Mouse (Mus musculus) hindbrain, embryonic 10.5 days (tissue): ENCODE measurements around the gene Kl. TPM values are rescaled to one million over a fixed set of nuclear protein-coding genes. Genes with fewer than 3 reads are reported as not detected.

ENCODE experiments used
- DNase-seq: peaks from one replicate; pipeline ENCODE4 v3.0.0-alpha.2; 2017; ENCODE audit warnings: low spot score
- H3K27ac ChIP-seq: fragments of 300-500 bp; sonication (generic); 2 replicates; pipeline ENCODE4 v1.5.1; 2016; ENCODE audit warnings: mild to moderate bottlenecking, moderate library complexity
- H3K27me3 ChIP-seq: fragments of 300-500 bp; sonication (generic); 2 replicates; pipeline ENCODE4 v1.6.1; 2016; ENCODE audit warnings: mild to moderate bottlenecking; ENCODE audit not compliant: poor library complexity, insufficient read depth, severe bottlenecking
- H3K36me3 ChIP-seq: fragments of 300-500 bp; sonication (generic); 2 replicates; pipeline ENCODE4 v1.6.1; 2016; ENCODE audit warnings: mild to moderate bottlenecking, moderate library complexity
- H3K4me1 ChIP-seq: fragments of 300-500 bp; sonication (generic); replicated peaks from 2 replicates; pipeline ENCODE4 v1.6.1; 2016; ENCODE audit warnings: mild to moderate bottlenecking
- H3K4me3 ChIP-seq: fragments of 300-500 bp; sonication (generic); 2 replicates; pipeline ENCODE4 v1.5.1; 2016; ENCODE audit warnings: mild to moderate bottlenecking, moderate library complexity
- H3K9me3 ChIP-seq: fragments of 300-500 bp; sonication (generic); 2 replicates; pipeline ENCODE4 v1.6.1; 2016; ENCODE audit warnings: mild to moderate bottlenecking, moderate library complexity
- WGBS: fragments of 180-500 bp; shearing (Covaris S2); methylation state at CpG from one replicate; pipeline ENCODE4 v1.1.7; 2016; 5-methylcytosine and 5-hydroxymethylcytosine counted together
- polyA plus RNA-seq: library from polyadenylated mRNA; unstranded; fragments of >200 nt; fragmentation: Nextera tagmentation; extraction: Ambion mirVana; gene quantifications from 2 replicates; pipeline ENCODE4 v1.2.1, GENCODE M21; 2016

Gene Kl
- polyA plus RNA-seq, 1 experiment from 2014 or later: not detected

DNA sequence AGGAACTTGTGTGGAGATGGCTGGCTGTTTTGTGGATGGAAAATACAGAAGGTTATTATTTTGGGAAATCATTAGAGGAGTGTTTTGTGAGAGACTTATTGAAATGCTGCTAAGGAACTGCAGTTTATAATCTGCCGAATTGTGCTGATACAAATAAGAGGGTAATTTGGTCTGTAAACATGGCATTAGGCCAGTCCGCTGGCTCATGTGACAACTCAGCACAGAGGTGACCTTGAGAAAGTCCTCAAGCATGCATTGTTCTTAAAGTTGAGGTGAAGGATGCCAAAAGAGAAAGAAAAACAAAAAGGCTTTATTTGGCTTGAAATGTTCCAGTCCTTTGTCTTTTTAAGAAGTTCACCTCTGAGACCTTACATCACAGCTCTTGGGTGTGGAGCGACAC, 21.8 kb downstream of the Kl start:
- Histone ChIP-seq H3K4me1 (peaks cover 10% of the 10 kb centered on the region), H3K4me3 (no peak overlapping the region), H3K27me3 (no peaks in the 10 kb centered on the region), H3K9me3 (no peaks in the 10 kb centered on the region), H3K27ac (no peak overlapping the region), H3K36me3 (no peaks in the 10 kb centered on the region)
- no peak for DNase-seq
- 93% methylated on average over 3 of the region's 3 CpGs for WGBS

DNA sequence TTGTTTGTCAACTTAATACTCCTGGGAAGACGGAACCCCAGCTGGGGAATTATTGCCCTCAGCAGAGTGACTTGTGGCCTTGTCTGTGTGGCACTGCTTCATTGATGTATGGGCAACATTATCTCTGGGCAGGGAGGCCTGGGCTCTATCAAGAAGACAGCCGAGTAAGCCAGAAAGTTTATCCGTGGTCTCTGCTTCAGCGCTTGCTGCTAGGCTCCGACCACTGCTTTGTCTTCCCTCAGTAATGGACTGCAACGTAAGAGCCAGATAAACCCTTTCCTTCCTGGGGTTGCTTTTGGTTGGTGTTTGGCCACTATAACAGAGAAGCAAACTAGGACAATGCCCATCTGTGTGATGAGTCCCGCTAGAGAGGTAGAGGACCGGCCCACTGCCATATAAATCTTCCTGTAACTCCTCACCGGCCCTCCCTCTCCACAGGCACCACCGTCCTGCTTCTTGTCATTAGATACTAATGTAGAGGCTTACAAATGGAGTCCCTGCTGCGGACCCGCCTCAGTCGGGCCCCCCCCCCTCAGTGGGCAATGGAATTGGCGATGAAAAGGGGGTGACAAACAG, 25.1 kb downstream of the Kl start:
- WGBS: 85% methylated on average over 14 of the region's 14 CpGs
- no peak overlapping the region for H3K27ac ChIP-seq
- H3K9me3 ChIP-seq: 0 out of 2 replicates have a peak, but pooled peaks cover 4% of the 10 kb centered on the region
- H3K36me3 ChIP-seq: no peaks in the 10 kb centered on the region
- H3K4me3 ChIP-seq: no peak overlapping the region
- no peaks in the 10 kb centered on the region for H3K4me1 ChIP-seq
- no peaks in the 10 kb centered on the region for H3K27me3 ChIP-seq
- DNase-seq: no peak

DNA sequence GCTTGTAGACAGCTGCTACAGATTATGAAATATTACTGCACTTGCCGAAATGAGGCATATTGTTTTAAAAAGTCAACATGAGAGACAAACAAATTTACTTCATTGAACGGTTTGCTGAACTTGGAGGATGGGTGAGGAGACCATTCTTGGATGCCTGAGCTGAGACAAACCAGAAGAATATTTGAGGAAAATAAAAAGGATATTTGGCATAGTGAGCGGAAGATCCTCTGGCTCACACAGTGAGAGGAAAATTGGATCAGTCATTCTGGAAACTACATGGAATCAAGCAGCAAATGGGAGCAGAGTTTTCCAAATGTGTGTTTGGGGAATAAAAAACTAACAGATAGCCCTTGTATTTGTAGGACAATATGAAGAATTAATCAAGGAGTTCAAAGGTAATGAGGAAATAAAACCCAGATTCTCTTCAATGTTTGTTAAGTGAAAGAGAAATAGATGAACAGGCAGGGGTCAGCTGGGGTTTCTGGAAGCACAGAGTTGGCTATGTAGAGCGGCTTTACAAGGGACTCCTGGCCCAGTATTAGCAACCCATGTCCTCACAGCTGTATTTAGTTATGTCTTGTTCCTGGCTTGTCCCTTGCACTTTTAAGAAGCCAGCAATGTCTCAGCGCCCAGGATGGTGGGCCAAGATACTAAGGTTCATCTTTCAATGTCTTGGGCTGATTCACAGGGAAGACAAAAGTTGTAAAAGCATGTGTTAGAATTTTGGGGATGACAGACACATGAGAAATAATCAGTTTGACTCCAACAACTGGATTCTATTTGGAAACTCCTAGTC, 27.1 kb downstream of the Kl start:
- no peaks in the 10 kb centered on the region for H3K27me3 ChIP-seq
- WGBS: 86% methylated on average over 5 of the region's 5 CpGs
- 0 out of 2 replicates have a peak, but pooled peaks cover 4% of the 10 kb centered on the region for H3K9me3 ChIP-seq
- H3K4me3 ChIP-seq: no peak overlapping the region
- no peaks in the 10 kb centered on the region for H3K4me1 ChIP-seq
- no peak for DNase-seq
- no peaks in the 10 kb centered on the region for H3K36me3 ChIP-seq
- no peak overlapping the region for H3K27ac ChIP-seq

DNA sequence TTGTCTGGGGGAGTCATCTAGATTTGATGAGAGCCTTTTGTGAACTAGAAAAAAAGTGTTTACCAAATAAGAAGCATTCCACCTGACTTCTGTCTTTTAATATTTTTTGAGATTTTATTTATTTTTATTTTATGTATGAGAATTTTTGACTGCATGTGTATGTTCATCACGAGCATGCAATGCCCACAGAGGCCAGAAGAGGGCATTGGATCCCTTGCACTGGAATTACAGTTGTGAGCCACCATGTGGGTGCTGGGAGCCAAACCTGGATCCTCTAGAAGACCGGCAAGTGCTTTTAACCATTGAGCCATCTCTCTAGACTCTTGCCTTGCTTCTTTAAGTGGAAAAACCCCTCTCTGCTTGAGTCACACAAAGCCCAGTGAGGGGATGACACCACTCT, 29.7 kb downstream of the Kl start:
- no peak for DNase-seq
- Histone ChIP-seq H3K27me3 (no peaks in the 10 kb centered on the region), H3K9me3 (0 out of 2 replicates have a peak, but pooled peaks cover 4% of the 10 kb centered on the region), H3K36me3 (no peaks in the 10 kb centered on the region), H3K4me3 (no peak overlapping the region), H3K4me1 (no peaks in the 10 kb centered on the region), H3K27ac (no peak overlapping the region)
- 83% methylated on average over 2 of the region's 2 CpGs for WGBS

DNA sequence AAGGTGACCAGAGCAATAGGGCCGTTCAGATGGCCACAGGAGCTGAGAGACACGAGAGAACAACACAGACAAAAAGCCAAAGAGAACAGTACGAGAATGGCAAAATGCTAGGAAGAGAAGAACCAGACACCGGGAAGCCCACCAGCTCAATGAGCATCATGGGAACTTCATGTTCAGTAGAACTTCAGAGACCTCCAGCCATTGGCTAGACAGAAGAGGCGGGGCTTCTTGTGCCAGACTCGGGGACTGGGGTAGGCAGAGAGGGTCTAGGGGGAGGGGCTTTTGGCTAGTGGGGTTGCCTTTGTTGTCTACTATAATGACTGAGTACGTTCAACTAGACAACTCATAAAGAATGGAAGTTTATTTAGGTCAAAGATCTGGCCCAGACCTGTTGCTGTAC, 41.7 kb downstream of the Kl start:
- H3K4me1 ChIP-seq: no peaks in the 10 kb centered on the region
- H3K4me3 ChIP-seq: no peak overlapping the region
- no peaks in the 10 kb centered on the region for H3K27me3 ChIP-seq
- no peak overlapping the region for H3K27ac ChIP-seq
- no peaks in the 10 kb centered on the region for H3K9me3 ChIP-seq
- 88% methylated on average over 7 of the region's 7 CpGs for WGBS
- no peak for DNase-seq
- no peaks in the 10 kb centered on the region for H3K36me3 ChIP-seq

DNA sequence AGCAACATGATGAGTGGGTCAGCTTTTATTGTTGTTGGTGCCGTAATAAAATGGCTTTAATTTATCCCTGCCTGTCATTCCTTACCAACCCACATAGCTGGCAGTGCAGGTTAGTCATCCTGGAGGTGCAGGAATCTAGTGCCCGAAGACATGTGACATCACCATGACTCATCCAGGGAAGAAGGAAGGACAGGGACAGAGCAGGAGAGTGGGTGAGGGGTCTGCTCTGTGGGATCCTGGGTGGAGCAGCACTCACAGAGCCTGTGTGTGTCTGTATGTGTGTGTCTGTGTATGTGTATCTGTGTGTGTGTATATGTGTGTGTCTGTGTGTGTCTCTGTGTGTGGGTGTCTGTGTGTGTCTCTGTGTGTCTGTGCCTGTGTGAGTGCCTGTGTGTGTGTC, 44.2 kb downstream of the Kl start:
- no peaks in the 10 kb centered on the region for H3K36me3 ChIP-seq
- no peak overlapping the region for H3K27ac ChIP-seq
- H3K4me1 ChIP-seq: no peaks in the 10 kb centered on the region
- 89% methylated on average over 2 of the region's 2 CpGs for WGBS
- no peaks in the 10 kb centered on the region for H3K27me3 ChIP-seq
- H3K4me3 ChIP-seq: no peak overlapping the region
- DNase-seq: no peak
- no peaks in the 10 kb centered on the region for H3K9me3 ChIP-seq

DNA sequence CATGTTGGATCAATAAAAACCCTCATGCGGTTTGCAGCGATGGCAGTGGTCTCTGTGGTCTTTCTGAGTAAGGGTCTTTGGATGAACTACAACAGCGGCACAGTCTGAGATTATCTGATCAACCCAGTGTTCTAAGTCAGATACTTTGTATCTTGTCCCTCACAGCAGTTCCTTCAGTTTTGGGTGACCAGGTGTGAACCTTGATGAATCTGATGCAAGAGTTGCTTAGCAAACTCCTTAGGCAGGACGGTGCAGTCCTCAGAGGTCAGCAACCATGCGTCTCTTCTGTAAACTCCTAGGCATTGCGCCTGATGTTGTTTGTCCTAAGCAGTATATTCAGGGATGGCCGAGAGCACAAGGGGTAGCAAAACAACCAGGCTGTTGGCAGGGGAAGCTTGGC, 48.7 kb downstream of the Kl start:
- no peak overlapping the region for H3K4me3 ChIP-seq
- H3K4me1 ChIP-seq: no peaks in the 10 kb centered on the region
- 92% methylated on average over 7 of the region's 7 CpGs for WGBS
- H3K27me3 ChIP-seq: no peaks in the 10 kb centered on the region
- H3K27ac ChIP-seq: no peak overlapping the region
- DNase-seq: no peak
- H3K9me3 ChIP-seq: no peaks in the 10 kb centered on the region
- H3K36me3 ChIP-seq: no peaks in the 10 kb centered on the region

DNA sequence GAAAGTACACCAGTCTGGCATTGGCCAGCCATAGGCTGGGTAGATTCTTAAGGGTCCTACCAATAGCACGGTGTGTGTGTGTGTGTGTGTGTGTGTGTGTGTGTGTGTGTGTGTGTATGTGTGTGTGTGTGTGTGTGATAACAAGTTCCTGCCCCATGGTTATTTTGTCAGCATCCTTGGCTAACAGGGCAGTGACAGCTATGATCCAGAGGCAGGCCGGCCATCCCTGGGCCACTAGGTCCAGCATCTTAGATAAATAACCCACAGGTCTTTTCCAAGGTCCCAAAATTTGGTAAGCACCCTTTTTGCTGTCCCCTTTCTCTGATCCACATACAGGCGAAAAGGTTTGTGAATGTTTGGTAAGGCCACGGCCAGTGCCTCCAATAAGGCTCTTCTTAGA, 49.6 kb downstream of the Kl start:
- Histone ChIP-seq H3K27me3 (no peaks in the 10 kb centered on the region), H3K27ac (no peak overlapping the region), H3K4me3 (no peak overlapping the region), H3K36me3 (no peaks in the 10 kb centered on the region), H3K4me1 (no peaks in the 10 kb centered on the region), H3K9me3 (no peaks in the 10 kb centered on the region)
- no peak for DNase-seq
- 93% methylated on average over 4 of the region's 4 CpGs for WGBS

DNA sequence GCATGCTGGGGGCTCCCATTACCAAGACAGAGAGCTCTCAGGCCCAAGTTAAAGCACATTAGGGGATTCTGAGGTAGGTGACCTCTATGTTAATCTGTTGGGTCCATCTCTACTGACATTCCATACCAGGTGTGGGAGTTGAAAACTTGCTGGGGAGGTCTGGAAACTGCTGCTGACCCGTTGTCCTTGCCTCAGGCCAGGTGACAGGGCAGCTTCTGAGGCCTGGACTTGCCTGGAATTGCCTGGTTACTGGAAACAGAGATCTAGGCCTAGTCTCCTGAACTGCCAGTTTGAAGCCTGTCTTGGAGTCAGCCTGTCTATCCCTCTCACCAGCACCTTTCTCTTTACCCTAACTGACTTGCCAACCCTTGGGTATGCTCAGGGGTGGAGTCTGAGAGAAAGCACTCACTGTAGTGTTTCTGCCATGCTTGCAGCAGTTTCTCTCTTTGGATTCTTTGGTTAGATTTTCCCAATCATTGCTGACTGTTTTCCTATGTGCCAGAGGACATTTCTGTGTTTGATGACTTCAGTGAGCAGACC, 51.9 kb downstream of the Kl start:
- no peak overlapping the region for H3K27ac ChIP-seq

DNA sequence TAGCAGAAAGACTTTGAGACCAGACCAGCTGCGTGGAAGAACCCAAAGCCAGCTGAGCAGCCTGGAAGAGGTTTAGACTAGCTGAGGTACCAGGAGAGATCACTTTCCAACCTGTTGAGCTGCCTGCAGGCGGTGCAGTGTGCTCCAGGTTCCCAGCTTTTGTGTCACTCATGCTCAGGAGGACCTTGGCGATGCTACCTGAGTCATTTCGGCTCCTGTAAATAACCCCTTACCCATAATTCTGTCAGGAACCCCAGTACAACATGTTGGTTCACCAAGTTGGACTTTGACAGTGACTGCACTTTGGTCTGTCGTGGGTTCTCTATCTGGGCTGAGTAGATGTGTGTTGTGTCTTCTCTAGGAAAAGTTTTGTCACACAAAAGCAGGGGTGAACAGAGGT, 66.0 kb downstream of the Kl start:
- Histone ChIP-seq H3K27me3 (no peaks in the 10 kb centered on the region), H3K27ac (no peak overlapping the region), H3K9me3 (0 out of 2 replicates have a peak, but pooled peaks cover 9% of the 10 kb centered on the region), H3K36me3 (no peaks in the 10 kb centered on the region), H3K4me3 (no peak overlapping the region), H3K4me1 (peaks cover 12% of the 10 kb centered on the region)
- WGBS: 79% methylated on average over 5 of the region's 5 CpGs
- DNase-seq: no peak

More for the DNA sequence above, 51.9 kb downstream of the Kl start:
- H3K36me3 ChIP-seq: no peaks in the 10 kb centered on the region
- no peaks in the 10 kb centered on the region for H3K4me1 ChIP-seq
- DNase-seq: no peak
- no peaks in the 10 kb centered on the region for H3K27me3 ChIP-seq
- WGBS: 82% methylated on average over 1 of the region's 1 CpGs
- no peak overlapping the region for H3K4me3 ChIP-seq
- no peaks in the 10 kb centered on the region for H3K9me3 ChIP-seq

DNA sequence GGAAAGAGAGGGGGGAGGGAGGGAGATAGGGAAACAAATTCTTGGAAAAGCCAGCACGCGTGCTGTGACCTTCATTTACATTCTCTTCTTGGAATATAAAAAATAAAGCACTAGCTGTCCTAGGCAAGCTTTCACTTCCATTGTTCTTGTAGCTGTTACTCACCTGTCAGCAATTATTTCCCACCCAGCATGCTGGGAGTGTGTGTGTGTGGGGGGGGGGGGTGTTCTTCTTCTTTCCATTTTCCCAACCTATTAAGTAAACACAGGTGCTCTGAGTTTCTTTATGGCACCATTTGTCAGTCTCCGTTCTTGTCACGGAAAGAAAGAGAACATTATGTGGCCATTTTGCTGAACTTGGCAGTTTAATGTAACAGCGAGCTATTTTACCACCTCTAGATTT, 66.6 kb downstream of the Kl start:
- 0 out of 2 replicates have a peak, but pooled peaks cover 9% of the 10 kb centered on the region for H3K9me3 ChIP-seq
- H3K27ac ChIP-seq: no peak overlapping the region
- no peaks in the 10 kb centered on the region for H3K27me3 ChIP-seq
- H3K4me3 ChIP-seq: no peak overlapping the region
- 75% methylated on average over 5 of the region's 5 CpGs for WGBS
- no peak for DNase-seq
- H3K36me3 ChIP-seq: no peaks in the 10 kb centered on the region
- H3K4me1 ChIP-seq: peaks cover 17% of the 10 kb centered on the region

DNA sequence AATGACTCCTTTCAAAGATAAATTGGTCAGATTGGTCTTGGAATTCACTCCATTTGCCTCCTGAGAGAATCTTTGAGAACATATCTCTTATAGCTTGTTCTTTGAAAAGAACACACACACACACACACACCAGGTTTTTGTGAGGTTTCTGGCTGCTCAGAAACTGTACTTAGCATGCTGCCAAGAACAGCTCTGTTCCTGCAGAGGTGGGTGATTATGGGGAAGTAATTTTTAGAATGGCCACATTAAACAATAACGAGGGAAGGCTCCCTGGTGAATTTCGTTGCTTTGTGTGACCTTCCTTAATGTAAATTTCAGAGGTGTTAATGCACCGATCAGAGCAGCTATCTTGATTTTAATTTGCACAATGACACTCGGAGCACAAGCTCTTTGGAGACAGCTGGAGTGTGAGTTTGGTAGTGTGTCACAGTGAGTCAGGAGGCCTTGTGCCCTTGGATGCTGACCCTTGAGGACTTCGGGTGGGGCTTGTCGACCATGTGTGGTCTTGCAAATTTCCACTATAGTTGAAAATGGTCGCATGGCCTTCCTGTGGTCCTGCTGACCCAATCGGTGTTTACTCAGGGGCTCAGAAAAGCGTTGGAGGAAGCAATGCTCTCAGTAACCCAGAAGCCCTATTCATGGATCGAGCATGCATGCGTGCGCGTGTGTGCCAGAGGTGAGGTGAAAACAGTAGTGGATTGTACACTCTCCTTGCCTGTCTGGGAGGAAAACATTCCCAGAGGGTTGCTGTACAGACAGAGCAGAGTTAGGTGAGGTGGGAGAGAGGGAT, 67.8 kb downstream of the Kl start:
- Histone ChIP-seq H3K36me3 (no peaks in the 10 kb centered on the region), H3K27ac (peak overlapping the region; percentile 13; the same call in 1 of the 2 replicates), H3K27me3 (no peaks in the 10 kb centered on the region), H3K4me3 (no peak overlapping the region), H3K9me3 (0 out of 2 replicates have a peak, but pooled peaks cover under 1% of the 10 kb centered on the region), H3K4me1 (peaks cover 18% of the 10 kb centered on the region)
- DNase-seq: no peak
- WGBS: 80% methylated on average over 13 of the region's 13 CpGs

DNA sequence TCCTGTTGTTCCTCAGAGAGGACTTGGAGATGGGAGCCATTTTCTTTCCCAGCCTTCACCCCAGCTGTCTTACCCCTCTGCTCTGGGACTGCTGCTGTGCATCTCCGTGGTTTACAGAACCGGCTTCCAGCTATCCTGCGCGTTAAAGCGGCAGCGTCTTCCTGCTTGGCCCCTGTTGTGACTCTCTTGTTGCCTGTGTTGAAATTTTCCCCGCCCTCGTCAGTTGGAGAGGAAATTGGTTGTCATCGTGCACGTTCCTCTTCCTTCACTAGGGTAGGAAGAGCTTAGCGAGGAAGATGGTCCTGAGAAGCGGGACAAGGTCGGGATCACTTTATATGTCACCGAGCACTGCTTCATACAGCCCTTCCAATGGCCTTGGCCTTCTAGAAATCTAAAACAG, 68.4 kb downstream of the Kl start:
- WGBS: 81% methylated on average over 14 of the region's 14 CpGs
- H3K27ac ChIP-seq: peak overlapping the region; percentile 13; the same call in 1 of the 2 replicates
- no peak for DNase-seq
- no peaks in the 10 kb centered on the region for H3K27me3 ChIP-seq
- no peak overlapping the region for H3K4me3 ChIP-seq
- H3K36me3 ChIP-seq: no peaks in the 10 kb centered on the region
- H3K4me1 ChIP-seq: peaks cover 18% of the 10 kb centered on the region
- H3K9me3 ChIP-seq: no peaks in the 10 kb centered on the region
